Mouse (Mus musculus) heart, adult 9 months (tissue): ENCODE measurements around the gene Col26a1.

Source experiments
- DNase-seq, 2 experiments: peaks; one replicate each; pipeline ENCODE4 v3.0.0; 2022; ENCODE audit warnings: low spot score in 2 of 2

Col26a1 gene

DNA sequence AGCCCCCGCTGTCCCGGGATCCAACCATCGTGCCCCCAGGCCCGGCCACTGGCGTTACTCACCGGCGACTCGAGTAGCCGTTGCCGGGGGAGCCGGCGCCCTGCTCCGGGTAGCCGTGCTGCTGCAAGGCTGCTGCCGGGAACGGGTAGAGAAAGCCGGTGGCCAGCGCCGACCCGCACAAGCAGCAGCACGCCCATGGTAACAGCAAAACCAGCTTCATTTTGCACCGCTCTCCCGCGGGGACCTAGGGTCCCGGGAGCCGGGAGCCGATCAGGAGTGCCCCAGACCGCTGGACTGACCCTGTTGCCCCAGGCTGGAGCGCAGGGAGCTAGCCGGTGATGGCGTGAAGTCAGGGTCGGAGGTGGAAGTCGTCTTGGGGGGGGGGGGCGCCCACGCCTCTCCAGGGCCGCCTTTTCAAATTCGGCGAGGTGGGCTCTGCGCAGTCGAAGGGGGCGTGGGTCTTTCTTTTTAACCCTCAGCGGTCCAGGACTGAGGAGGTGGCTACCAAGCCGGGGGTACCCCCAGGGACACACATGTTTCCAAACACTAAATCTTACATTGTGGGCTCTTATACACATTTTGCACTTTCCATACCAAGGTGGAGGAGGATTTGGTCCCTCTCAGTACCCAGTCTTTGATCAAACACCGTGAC, at the start of gene Col26a1:
TSS of gene Col26a1 (minus strand) at position 422 of the 652 bp plus-strand sequence.
- DNase-seq = no peak

DNA sequence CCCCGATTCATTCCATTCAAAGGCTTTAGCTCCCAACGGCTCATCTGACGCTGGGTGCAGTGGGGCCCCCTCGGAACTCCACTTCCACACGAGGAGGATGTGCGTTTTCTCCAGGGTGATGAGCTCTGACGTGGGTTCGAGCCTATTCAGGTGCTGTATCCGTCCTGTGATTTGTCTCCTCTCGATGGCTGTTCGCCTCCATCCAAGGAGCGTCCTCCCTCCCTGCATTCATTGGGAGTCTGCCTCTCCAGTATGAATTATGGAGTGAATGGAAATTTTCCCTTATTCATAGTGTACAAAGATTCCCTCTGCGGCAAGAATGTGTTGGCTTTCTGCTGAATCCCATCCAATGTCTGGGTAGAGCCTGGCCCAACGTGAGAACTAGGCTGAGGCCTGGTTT, 48.9 kb upstream of the Col26a1 start:
- DNase-seq = no peak

DNA sequence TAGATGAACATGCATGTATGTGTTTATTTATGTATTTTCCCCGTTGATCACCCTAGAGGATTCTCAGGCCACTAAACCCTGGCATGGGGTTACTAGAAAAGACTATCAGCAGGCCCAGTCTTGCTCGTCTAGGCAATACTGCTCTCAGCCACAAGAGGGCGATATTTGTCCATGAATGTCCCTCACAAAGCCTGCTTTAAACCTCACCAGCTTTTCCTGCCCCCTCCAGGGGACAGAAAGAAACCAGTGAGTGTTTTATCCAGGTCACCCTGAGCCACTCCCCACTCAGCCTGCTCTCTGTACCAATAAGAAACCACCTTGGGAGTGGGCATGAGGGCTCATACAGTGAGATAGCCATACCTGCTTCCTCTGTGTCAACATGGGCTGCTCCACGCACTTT, 46.1 kb upstream of the Col26a1 start:
- peak; percentile 54 to 76 for DNase-seq

DNA sequence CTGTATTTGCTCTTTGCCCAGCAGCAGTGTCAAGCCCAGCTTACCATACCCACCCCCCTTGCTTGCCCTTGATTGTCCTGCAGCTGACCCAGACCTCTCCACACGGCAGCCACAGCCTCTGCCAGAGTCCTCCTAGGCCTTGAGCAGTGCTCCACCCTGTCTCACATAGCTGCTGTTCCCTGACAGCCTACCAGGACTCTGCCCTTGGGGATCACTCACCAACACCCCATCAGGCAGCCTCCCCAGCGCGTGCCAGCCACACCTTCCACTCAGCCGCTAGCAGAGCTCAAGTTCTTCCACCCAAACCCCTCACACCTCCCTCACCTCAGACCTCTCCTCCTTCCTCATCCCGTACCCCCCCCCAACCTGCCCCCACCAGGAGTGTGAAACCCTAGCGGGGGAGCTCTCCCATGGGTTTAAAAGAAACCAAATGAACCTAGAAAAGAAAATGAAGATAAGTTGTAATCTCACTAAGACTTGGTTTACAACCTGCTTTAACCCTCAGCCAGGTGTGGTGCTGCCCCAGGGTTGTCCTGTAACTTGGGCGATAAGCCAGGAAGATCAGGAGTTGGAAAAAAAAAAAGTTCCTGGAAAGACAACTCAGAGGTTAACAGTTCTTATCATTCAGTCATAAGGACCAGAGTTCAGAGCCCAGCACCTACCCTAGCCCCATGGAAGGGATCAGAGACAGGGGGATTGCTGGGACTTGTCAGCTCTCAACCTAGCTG, 40.9 kb upstream of the Col26a1 start:
- DNase-seq = no peak

DNA sequence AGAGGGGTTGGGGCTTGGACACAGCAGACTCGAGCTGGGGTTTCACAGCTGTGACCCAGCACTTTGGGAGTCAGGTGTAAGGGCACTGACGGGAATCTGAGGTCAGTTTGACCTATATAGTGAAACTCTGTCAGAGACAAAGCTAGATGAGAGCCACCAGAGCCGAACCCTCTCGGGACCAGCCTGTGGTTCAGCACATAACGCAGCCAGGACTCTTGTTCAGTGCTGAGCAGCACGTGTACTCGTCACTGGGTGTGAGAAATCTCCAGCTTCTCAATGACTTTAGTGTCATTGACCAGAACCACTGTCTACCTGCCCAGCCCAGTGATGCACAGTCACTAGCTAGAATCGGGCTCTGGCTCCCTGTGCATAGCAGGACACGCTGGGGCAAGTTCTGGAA, 39.8 kb upstream of the Col26a1 start:
- no peak for DNase-seq

DNA sequence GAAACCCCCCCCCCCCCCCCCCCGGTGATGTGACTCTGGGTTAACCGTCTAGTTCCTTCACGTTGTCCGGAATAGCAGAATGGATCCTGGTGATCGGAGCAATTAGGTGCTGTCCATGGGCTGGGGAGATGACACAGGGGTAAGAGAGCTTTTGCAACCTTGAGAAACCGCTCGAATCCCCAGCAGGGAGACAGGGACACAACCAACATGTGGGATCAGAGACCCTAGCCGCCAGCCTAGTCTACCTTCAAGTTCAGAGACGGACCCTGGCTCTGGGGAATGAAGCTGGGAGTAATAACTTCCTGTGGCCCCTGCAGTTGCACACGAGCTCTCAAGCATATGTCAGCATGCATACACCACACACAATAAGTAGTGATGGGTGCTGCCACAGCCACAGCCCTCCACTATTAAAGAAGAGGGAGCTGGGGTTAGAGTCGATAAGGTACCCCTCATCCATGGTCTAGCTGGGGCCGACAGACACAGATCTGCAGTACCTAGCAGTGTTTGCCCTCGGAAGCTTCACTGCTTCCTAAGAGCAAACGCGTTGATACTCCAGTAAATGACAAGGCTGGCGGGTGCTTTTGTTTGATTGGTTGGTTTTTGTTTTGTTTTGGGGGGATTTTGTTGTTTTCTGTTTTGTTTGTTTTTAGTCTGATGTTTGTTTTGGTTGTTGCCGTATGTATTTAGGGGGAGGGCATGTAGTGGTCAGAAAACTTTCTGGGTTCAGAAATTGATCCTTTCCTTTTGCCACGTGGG, 36.7 kb upstream of the Col26a1 start:
- no peak for DNase-seq

DNA sequence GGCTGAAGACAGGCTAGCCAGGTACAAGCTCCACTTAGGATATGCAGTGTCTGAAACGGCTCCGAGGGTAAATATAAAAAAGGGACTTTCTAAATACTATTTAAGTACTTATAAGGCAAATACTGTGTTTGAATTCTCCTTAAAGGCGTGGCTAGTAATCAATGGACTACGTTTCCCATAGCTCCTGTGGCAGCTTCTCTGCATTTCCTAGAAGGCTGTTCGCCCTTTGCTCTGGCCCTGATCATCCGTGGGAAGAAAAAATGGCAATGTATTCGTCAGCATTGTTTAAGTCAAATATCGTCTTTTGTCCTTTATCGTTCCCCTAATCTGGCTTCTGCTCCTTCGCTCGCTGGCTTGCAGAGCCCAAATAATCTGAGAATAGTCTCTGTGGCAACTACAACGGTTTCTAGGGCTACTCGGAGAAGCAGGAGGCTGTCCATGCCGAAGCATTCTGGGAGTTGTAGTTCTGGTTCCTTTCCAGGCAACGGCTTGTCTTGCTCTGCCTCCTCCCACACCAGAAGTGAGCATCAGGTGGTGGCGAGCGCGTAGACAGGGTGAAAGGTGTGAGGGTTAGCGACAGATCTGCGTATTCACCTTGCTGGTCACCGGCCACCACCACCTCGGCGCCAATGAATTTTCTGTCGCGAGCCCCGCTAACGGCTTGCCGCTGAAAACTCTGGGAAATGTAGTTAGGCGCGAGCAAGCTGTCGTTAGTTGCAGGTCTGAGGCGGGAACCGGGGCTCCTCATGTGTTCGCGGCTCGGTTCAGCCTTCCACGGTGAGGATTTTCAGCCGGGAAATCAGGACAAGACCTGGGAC, 35.9 kb upstream of the Col26a1 start:
- DNase-seq = peak; percentile 78 to 81

DNA sequence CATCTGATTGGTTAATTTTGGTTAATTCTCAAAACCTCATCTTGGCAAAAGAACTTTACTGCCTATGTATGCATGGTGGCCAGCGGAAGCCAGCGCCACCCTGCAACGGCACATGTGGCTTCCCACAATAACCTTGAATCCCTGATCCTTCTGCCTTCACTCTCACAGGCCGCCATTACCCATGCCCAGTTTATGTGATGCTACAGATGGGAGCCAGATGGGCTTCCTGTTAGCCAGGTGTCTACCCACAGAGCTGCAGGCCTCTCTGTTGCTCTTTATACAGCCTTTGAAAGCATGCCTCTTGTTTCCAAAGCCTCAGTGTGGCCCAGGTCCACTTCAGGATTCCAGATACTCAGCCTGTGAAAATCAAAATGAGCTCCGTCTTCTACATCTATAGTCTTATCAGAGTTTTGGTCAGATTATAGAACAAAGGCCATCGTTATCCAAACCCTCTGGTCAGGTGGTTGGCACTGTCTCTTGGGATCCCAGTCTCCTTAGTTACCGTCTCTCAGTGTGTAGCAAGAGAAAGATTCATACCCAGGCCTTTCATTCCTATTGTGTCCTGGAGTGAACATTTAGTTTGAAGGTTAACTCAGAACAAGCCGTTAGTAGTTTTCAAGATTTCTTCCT, 34.7 kb upstream of the Col26a1 start:
- DNase-seq = no peak

DNA sequence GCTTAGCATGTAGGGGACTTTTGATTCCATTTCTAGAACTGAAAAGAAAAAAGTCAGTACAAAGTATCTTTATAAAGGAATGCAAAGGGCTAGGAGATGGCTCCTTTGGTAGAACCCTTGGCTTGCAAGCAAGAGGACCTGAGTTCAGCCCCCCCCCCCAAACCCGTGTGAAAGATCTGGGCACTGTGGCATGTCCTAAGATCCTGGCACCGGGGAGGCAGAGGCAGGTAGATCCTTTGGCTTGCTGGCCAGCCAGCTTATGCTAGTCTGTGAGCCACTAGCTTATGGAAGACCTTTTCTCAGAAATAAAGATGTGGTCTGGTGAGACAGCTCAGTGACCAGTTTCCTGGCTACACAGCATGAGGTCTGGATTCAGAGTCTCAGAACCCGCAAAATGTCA, 31.2 kb upstream of the Col26a1 start:
- DNase-seq = no peak

DNA sequence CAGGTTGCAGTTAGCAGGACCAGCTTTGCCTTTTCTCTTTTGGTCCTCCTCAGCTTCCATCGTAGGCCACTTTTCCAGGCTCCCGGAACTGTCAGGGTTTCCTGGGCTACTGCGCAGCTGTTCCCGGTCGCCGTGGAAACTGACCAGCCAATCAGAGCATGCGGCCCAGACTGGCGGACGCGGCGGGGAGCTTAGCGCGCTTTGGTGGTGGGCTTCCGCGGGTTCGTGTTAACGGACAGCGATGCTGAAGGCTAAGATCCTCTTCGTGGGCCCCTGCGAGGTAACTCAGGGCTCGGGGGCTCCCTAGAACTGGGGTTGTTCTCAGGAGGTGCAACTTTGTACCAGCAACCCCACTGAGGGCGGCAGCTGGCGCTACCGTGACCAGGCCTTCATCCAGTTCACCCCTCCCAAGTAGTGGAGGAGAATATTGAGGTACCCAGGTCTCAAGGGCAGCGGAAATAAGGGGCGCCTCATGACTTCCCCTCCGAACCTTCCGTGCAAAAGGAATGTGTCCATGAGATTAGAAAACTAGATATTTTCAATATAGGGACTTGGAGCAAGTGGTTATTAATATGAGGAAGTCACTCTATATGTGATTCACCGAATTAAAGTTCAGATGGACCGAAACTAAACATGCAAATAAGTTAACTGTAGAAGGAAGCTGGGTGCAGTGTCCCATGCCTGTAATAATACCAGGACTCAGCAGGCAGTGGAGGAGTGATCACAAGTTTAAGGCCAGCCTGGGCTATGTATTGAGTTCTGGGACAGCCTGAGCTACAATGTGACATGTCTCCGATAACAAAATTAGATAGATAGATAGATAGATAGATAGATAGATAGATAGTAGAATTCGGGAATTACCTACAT, 25.2 kb upstream of the Col26a1 start, which contains the start of gene Ift22:
TSS of gene Ift22 (plus strand) at position 160 of the 867 bp plus-strand sequence.
- DNase-seq = peak; percentile 92 to 95

DNA sequence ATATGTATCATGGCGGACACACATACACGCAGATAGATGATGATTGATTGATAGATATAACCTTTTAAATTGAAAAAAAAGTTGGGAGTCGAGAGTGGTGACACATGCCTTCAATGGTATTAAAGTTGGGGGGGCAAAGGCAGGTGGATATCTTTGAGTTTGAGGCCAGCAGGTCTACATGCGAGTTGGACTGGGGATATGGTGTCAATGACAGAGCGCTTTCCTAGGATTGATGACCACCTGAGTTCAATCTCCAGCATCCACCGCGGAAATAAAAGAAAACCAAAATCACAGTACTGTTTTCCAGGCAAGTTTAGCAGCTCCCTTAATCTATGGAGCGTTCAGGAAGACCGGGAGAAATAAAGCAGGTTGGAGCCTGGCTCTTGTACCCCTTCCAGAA, 24.6 kb upstream of the Col26a1 start:
- DNase-seq = no peak

DNA sequence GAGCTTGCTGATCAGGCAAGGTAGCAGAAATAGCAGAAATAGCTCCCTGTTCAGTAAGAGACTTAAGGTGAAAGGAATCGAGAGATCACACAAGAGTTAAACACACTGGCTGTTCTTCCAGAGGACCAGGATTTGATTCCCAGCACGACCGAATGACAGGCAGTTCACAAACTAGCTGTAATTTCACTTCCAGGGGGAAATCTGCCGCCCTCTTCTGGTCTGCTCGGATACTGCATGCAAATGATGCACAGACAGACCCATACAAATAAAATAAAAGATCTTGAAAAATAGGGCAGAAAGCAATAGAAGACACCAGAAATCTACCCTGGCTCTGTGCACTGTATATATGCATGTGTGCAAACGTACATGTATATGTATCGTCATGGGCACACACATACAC, 22.6 kb upstream of the Col26a1 start:
- DNase-seq = no peak

DNA sequence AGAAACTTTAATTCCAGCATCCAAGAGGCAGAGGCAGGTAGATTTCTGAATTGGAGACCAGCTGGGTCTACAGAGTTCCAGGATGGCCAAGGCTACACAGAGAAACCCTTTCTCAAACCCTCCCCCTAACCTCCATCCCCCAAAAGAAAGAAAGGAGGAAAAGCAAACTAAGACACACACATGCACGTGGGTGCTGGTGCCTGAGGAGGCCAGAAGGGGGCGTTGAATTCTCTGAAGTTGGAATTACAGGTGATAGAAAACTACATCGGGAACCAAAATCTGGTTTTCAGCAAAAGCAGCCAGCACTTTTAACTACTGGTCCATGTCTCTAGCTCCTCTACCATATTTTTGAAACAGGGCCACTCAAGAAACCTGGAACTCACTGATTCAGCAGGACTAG, 21.6 kb upstream of the Col26a1 start:
- no peak for DNase-seq

DNA sequence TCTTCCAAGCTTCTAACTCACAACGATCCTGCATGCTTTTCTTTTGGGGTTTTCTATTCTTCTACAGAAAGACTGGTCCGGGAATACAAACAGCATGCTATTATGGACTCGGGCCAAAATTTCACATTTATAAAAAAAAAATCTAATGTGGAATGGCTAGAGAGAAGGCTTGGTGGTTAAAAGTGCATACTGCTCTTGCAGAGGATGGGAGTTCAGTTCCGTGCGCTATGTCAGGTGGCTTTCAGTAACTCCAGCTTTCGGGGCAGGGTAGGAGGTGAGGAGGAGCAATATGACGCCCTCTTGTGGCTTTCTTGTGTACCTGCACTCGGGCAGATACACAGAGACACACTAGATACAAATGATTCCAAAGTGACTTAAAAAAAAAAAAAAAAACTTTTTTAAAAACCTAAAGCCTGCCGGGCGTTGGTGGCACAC, 12.5 kb upstream of the Col26a1 start:
- DNase-seq = no peak

DNA sequence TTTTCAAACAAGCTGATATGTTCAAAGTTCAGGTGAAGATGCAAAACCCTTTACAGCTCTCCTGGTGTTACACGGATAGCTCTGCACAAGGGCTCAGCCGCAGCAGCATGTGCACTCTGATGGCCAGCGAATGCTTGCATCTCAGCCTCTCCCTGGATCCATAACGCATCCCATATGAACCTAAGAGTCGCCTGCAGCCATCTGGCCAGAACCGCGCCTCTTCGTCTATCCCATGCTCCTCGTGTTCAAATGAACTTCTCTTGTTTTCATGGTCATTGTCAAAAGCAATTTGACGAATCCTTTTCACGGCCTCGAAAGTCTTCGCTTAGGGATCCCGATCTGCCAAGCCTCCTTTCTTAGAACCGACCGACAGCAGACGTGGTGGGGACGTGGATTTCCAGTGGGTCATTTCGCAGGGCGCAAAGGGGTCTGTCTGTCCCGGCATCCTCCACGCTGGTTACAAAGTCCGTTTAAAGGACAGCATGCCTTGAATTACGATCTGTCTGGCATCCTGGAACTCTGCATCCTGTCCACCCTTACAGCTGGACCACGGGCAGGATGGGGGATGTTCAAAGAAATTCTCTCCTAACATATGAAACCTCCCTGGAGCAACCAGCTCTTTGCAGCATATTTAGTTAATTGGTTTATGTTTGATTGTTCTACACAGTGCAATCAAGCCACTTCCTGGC, 12.0 kb upstream of the Col26a1 start:
- DNase-seq = no peak

DNA sequence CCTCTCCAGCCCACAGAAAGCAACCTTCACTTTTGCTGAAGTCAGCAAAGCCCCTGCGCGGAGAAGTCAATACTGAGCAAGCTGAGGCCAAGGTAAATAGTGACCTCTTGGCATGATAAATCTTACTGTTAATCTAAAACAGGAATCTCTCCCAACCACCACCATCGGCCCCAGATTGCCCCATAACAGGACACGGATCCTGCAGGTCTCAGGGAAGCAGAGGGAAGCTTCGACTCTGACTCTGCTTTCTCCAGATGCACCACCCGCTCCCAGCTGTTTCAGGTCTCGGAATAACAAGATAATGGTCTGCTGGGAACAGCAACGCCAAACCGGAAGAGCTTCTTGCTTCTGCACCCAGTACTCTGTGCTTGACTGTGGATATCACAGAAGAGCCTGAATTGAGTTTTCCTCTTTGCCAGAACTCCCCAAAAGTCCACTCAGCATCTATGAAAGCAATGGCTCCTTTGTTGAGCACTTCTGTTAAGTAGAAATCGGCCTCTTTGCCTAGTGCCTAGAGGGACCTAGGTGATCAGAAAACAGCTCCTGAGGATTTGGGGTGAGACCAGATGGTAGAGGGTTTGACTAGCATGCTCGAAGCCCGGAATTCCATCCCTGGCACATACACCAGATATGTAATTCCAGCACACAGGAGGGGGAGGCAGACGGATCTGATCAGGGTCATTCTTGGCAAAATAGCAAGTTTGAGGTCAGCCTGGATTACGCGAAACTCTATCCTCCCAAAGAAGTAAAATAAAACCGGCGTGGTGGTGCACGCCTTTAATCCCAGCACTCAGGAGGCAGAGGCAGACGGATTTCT, 5.7 kb upstream of the Col26a1 start:
- peak; percentile 34 to 41 for DNase-seq

DNA sequence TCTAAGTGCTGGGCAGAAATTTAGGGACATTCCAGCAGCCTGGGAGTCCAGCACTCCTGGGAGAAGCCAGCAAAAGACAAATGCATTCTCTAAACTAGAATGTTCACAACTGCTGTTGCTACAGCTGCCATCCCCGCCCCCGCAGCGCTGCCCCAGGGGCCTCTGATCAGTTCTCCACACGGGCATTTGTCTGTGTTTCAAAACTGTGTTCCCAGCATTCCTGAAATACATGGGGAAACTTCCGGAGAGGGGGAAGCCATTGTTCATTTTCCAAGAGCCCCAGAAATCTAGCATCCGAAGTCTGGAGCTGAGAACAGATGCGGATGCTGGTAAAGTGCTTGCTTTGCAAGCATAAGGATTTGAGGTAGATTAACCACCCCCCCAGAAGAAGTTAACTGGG, 3.9 kb upstream of the Col26a1 start:
- no peak for DNase-seq

DNA sequence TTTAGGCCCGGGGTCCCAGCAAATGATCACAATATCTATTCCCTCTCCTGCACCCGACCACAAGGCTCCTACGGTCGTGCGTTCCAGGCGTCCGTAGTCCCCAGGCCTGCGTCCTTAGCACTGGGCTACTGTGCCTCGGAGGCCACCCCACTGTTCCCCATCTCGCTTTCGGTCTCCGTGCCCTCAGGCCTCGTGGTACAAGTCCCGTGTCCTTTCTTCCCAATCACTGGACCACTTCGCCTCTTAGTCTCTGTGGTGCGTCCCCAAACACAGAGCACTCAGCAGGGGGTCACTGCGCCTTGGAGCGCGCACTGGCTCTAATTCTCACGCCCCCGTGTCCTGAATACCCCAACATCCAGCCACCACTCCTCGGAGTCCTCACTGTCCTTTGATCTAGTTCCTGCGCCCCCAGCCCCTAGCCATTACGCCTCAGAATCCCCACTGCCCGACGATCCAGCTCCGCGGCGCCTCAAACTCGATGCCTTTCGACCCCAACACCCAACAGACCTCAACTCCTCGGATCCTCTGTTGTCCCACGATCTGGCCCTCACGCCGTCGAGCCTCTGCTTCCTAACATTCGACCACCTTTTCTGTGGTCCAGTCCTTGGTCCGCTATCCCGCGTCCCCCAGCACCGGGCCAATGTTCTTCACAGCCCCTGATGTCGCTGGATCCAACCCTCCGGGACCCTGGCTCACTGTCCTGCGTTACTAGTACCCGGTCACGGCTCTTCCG, 788 bp downstream of the Col26a1 start:
- no peak for DNase-seq
